Mouse (Mus musculus): ENCODE measurements around the gene Ttc7b. TPM values are rescaled to one million over a fixed set of nuclear protein-coding genes. Genes with fewer than 3 reads are reported as not detected.

The Ttc7b gene
- total RNA-seq, 2 experiments from 2014 or later = 229 to 246 TPM

DNA sequence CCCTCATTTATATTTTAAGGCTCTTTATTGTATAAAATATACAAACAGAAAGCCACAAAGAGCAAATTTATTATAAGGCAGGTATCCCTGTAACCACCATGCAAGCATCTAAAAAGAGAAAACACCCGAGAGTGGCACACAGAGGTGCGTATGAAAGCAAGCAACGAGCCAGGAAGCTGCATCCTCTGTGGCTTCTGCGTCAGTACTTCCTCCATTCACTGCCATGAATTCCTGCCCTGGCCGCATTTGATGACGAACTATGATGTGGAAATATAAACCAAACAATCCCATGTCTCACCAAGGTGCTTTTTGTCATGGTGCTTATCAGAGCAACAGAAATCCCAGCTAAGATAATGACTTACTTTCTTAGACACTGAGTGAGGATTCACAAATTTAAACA is 88.8 kb downstream of the Ttc7b start:
- intact Hi-C loops (cut with DNase I) = no loop called here
- no peak for DNase-seq (ENCODE audit: low spot score in 2 of 2)

DNA sequence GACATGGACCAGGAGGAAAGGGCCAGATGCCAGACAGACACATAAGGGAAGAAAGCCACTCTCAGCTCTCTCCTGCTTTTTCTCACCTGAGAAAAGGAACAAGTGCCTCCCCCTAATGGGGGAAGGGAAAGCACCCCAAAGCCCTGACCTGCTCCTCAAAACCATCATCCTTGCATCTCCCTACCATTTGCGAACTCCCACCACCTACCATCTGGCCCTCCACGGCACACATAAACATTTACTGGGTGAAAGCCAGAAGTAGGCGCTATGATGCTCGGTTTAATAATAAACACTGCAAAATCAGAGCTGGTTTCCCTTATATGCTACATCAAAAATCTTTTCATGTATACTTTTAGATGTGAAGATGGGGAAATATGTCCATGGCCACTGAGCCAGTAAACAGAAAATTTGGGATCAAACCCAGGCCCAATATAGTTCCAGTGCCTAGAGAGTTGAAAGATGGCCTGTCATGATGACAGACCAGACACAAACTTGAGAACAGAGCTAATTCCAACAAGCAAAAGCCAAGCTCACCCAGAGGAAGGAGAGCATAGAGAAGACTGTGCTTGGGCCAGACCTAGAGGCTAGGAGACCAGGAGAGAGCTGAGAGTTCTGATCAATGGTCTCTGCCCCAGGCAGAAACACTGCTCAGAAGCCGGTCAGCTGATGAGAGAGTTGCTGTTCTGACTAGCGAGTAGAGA is 91.1 kb downstream of the Ttc7b start:
- no peak for DNase-seq (ENCODE audit: low spot score in 2 of 2)
- intact Hi-C loops (cut with DNase I) = loop anchor here (5.0 kb wide), 1 partner anchor 143 kb away; no protein-coding TSS in a partner anchor

DNA sequence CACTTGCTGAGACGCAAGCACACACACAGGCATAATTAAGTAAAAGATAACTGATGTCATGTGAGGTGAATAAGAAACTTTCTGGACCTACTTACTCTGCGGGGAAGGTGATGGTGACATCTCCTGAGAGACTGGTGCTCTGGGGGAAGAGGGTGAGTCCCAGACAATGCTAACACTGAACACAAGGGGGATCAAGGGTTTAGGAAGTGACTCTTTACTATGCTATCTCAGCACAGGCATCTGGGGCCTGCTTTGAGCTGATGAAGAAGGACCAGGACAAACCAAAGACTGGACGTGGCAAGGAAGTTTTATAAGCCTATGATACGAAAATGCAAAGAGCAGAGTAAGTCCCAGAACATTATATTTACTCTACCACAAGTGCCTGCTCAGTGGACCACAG is 92.4 kb downstream of the Ttc7b start:
- DNase-seq (ENCODE audit: low spot score in 2 of 2) = no peak
- intact Hi-C loops (cut with DNase I) = loop anchor here (5.0 kb wide), 1 partner anchor 144 kb away; no protein-coding TSS in a partner anchor

DNA sequence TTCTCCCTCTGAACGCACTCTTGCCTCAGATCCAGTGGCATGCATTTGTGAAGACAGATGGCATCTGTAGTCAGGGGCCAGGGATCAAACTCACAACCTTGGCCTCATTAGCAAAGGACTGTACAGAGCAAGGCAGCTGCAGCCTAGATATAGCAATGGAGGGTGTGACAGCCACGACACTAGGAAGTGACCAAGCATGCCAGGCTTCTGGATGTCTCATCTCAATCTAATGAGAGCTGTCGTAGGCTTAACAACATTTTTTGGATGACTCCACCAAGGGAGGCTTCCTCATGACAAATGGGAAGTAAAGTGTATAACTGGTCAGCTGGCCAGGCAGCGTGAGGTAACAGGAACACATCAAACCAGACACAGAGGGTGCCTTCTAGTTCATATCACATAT is 94.4 kb downstream of the Ttc7b start:
- intact Hi-C loops (cut with DNase I) = loop anchor here (5.0 kb wide), 1 partner anchor 146 kb away; no protein-coding TSS in a partner anchor
- DNase-seq (ENCODE audit: low spot score in 2 of 2) = no peak

DNA sequence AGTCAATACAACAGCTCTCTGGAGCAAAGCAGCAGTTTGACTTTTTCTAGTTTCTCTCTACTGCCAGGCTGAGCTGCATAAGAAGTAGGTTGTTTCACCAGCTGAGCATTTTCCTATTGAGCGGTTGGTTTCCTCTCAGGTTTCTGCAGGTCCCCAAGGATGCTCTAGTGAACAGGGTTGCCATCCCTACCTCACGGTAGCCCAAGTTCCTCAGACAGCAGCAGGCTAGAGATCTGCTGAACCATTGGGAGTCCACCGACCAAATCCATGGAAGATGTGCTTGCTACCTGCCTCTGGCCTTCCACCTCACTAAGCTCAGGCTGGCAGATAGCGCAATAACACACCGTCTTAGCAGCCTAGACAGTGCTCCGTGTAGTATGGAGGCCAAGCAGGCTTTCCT is 95.6 kb downstream of the Ttc7b start:
- DNase-seq (ENCODE audit: low spot score in 2 of 2) = no peak
- intact Hi-C loops (cut with DNase I) = loop anchor here (5.0 kb wide), 1 partner anchor 147 kb away; no protein-coding TSS in a partner anchor

DNA sequence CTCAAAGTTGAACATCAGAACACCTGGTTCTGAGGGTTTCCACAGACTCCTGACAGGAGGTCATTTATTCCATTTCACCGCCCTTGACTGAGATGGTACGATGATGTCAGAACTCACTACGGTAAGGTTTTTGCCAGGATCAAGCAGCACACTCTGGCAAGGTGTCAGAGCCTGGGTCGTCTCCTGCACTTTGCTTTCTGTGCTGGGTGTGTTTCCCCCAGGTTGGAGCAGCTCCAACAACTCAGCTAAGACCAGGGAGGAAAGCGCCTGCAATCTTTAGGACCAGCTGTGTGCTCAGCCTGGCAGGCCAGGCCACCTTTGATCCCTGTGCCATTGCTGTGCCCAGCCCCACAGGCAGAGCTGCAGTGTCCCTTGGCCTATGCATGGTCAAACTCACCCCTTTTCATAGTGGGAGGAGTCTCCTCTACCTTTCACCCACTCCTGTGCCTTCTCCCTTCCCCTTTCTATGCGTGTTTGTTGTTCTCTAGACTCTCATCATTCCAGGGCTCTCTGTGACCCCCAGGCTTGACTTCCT is 98.3 kb downstream of the Ttc7b start:
- intact Hi-C loops (cut with DNase I) = loop anchor here (5.0 kb wide), 1 partner anchor 45 kb away; no protein-coding TSS in a partner anchor
- DNase-seq (ENCODE audit: low spot score in 2 of 2) = no peak

DNA sequence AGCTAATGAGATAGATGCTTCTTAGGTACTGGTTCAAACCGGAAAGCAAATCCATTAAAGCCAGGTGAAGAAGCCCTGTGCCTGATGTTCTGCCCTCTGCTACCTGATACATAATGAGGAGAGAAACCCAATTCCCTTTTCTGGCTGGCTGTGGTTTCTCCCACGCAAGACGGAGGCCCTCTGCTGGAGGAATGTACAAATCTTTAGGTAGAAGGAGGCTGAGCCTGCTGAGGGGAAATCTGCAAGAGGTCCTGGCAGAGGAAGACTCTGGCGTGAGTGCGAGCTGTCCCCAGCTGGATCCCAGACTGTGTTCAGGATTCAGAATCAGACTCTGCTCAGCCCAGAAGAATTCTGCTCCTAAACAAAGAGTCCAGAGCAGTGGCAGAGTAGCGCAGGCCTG is 99.1 kb downstream of the Ttc7b start:
- intact Hi-C loops (cut with DNase I) = loop anchor here (1.0 to 5.0 kb wide), 2 partner anchors 44 to 220 kb away; no protein-coding TSS in a partner anchor
- no peak for DNase-seq (ENCODE audit: low spot score in 2 of 2)

DNA sequence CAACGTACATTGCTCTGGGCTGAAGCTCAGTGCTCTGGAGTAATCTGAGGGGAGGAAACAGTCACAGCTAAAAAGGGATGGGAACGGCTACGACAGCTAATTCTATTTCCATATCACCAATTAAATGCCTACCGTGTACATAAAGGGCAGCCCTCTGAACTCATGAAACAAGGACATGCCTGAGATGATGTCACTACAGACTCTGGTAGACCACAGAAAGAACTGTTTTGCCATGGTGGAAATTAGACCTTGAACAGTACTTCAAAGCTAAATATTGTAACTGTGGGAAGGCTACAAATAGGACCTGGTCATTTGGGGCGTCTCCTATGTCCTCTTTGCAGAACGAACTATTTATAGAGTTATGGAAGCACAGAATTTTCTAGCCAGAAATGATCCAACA is 99.7 kb downstream of the Ttc7b start:
- intact Hi-C loops (cut with DNase I) = loop anchor here (1.0 to 5.0 kb wide), 2 partner anchors 44 to 220 kb away; no protein-coding TSS in a partner anchor
- DNase-seq (ENCODE audit: low spot score in 2 of 2) = no peak

DNA sequence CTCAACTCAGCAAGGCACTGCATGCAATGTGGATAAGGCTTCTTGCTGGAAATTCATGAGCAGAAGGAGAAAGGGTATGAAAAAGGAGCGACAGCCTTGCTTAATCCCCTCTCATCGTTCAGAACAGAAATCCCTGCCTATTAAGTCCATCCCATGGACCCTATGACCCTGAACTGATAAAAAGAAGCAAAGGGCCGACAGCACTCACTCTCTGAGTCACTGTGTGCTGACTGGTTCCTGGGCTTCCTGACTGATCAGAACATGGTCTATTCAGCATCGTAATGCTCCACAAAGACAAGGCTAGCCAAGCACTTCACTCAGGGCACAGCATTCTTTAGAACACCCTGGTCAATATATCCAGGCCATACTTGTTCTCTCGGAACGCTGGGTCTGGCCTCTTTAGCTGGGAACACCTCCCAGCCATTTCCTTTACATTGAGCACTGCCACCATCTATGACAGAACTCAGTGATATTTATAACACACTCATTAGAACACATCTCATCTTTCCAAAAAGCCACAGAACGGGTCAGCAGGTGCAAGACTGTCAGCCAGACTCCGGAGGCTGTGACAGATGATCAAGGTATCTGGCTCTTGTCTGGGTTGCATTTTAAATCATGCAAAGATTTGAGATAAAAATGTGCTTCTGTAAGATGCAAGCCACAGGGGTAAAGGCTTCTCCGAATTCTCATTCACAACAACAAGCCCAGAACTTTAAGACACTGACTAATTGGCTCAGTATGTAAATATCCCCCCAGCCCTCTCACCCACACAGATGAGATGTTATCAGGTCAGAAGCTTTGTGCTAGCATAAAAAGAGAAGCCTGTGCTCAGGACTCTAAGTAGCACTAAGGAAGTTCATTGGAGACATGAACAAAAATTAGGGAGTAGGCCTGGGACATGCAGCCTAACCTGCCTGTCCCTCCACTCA is 100.4 kb downstream of the Ttc7b start:
- intact Hi-C loops (cut with DNase I) = loop anchor here (5.0 kb wide), 1 partner anchor 43 kb away; no protein-coding TSS in a partner anchor
- DNase-seq (ENCODE audit: low spot score in 2 of 2) = no peak

DNA sequence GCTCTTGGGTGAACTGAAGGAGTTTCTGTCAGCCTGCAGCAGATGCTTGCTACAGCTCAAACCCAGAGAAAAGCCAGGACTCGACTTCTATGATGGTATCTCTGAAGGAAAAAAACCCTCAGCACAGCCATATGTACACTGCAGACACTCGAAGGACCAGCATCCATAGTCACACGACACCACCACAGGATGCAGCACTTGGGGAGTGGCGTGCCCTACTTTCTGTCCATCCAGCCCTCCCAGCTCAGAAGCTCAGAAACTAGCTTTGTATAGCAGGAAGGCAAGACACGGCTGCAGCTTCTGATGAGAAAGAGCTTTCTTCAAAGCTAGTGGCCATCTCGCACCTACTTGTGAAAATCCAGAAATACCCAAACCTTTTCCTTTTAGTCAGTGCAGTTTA is 104.8 kb downstream of the Ttc7b start:
- DNase-seq (ENCODE audit: low spot score in 2 of 2) = no peak
- intact Hi-C loops (cut with DNase I) = no loop called here

DNA sequence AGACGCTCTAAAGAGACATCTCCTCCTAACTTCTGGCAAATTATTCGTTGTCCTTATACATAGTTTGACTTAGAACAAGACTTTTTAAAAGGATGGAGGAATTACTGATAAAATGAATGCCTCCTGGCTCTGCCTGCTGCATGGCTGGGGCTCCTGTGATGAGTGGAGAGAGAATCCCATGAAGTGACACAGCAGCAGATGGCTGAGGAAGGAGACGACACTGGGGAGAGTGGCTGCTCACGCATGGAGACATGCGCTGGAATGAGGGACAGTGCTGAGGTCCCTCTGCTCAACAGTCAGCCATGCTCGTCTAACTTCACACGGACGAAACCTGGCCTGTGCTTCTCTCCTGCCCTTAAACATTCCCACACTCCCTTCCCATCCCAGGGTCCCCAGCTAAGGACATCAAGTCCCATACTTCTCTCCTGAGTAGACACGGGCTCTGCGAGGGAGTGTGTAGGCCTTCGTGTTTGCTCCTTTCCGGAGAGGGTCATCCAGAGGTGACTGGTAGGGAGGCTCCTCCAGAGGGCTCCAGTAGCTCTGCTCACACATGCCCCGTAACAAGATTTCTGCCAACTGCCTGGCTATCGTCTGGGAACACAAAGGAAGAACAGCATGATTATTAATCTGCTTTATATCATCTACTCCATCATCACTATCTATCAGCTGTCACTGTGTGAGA is 105.8 kb downstream of the Ttc7b start:
- intact Hi-C loops (cut with DNase I) = loop anchor here (5.0 kb wide), 1 partner anchor 53 kb away; no protein-coding TSS in a partner anchor
- DNase-seq (ENCODE audit: low spot score in 2 of 2) = no peak

DNA sequence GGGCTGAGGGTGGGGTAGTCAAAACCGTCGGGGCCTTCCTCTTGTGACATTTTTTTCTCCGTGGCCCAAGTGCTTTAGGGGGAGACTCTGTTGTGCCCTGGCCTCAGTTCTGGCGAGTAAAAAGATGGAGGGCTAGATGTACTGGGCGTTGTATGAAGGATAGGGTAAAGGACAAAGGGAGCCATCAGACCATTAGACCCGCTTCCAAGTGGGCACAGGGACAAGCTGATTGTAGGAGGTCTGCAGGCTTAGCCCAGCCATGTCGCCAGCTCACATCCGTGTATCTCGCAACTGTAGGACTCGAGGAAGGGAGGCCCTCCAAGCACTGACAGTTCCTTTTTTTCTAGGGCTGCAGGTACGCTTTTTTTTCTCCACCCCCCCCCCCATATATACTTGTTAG is 111.9 kb downstream of the Ttc7b start:
- intact Hi-C loops (cut with DNase I) = no loop called here
- DNase-seq (ENCODE audit: low spot score in 2 of 2) = no peak

DNA sequence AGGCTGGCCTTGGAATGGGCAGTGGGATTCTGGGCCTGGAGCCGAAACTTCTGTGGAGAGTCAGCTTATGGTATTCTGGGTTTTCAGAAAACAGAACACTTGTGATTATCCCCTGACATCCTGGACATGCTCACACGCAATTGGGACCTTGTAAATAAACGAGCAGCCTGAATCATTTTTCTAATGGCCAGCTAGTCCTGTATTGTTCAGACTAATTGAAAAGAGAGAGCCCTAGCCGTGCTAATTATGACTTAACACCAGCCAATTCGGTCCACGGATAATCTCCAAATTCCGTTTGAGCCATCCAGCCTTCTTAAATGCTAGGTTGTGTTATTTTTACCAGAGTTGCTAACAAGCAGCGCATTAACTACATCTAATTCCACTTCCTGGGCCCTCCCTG is 112.5 kb downstream of the Ttc7b start:
- no peak for DNase-seq (ENCODE audit: low spot score in 2 of 2)

DNA sequence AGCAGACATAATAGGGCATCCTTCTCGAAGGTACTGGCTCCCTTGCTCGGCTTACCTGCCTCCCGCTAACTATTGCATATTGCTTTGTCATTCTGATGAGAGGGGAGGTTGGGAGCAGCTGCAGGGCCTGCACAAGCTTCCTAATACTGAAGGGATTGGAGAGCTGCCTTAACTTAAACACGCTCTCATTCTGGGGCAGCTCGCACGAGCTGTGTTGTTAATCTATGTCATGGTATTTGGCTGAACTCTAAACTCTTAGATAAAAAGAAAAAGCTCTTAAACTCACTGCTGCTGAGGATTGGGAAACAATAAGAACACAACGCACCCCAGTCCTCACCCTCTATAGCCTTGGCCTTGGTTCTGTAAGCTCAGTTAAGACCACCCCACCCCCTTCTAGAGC is 113.3 kb downstream of the Ttc7b start:
- no peak for DNase-seq (ENCODE audit: low spot score in 2 of 2)
- intact Hi-C loops (cut with DNase I) = no loop called here

More for the DNA sequence above, 112.5 kb downstream of the Ttc7b start:
- intact Hi-C loops (cut with DNase I) = no loop called here

DNA sequence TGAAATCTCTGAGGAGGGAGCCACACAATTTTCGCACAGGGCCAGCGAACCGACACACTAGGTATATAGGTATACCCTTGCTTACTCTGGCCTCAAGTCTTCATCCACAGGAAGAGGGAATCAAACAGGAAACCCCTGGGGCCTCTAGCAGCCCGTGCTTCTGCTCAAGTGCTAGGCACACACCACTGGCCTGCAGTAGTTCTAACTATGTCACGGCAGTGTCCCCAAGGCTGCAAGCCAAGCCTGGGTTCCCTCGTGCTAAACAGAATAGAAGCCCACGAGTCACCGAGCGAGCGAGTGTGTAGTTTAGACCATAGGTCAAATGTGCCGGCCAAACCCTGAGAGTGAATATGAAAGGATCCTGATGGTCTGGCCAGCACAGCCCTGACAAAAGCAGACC is 114.5 kb downstream of the Ttc7b start:
- intact Hi-C loops (cut with DNase I) = no loop called here
- no peak for DNase-seq (ENCODE audit: low spot score in 2 of 2)

DNA sequence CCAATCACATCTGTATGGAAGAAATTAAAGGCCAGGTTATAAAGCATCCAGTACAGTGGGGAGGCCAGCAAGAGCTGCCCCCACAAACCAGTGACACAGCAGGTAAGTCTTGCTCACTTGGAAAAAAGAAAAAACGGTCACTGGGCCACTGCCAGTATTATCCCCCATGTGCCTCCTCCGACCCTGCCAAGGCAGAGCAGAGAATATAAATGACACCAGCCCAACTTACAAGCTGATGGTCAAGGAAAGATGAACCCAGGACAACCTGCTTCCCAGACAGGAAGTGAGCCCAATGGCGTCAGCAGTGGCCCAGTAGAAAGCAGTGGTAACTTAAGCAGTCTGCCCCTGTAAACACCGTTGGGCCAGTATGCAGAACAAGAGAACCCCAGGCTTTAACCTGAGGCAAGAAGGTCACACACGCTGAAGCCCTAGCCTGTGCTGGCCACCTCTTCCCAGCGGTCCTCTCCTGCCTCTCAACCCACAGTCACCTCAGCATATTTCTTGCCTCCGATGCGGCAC is 115.1 kb downstream of the Ttc7b start:
- intact Hi-C loops (cut with DNase I) = no loop called here
- no peak for DNase-seq (ENCODE audit: low spot score in 2 of 2)

DNA sequence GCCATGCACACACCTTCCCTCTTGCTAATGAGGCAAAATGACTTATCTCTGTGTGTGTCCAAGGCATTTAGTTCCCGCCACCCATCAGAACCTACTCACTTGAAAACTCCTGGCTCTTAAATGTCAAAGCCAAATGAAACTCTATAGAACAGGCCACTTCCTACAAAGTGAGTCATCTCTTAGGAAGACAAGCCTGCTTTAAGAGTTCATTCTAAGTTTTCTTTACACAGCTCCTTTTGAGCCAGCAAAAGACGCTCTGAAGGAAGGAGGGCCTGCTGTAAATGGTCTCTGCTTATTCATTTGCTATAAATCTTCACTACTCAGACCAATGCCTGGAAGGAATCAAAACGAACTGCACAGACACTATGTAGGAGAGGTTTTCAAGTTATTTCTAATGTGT is 116.2 kb downstream of the Ttc7b start:
- no peak for DNase-seq (ENCODE audit: low spot score in 2 of 2)
- intact Hi-C loops (cut with DNase I) = no loop called here

DNA sequence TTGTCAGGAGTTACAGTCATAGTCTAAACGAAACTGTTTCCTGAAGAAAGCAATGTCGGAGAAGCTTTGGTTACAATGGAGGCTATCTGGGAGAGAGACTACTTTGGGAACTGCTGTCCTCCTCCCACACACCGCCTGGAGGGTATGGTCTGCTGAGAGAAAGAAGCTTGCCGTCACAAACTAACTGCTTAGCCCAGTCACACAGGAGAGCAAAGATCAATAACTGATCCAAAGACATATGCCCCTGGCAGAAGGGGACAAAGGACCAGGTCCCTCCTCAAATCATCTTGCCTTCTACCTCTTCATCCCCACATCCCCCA is 117.7 kb downstream of the Ttc7b start:
- no peak for DNase-seq (ENCODE audit: low spot score in 2 of 2)
- intact Hi-C loops (cut with DNase I) = no loop called here

DNA sequence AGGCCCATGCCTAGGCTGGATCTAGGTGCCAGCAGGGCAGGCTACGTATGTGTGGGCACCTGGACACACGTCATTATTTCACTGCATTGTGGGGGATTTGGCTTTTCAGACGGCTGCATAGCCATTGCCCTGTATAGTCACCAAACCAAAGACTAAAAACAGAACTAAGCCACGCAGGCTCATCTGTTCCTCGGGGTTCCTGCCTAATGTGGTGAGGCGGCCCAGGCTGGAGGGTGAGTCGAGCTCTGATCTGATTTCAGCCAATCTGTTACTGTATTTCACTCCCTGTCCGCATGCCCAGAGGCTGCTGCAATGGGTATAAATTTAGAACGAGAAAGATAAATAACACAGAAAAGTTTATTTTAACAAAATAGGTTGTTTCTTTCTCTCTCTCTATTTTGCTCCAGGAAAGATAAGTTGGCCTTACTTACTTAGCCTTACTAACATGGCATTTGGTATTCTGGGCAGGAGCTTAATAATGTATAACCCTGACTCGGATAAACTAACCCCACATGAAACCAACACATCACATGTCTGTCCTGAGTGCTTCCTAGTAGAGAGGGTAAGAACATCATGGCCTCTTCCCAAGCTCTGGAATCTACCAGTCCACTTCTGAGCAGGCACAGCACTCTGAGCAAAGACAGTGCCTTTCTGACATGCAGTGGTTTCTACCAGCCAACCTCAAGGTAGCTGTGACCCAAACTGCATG is 118.2 kb downstream of the Ttc7b start:
- intact Hi-C loops (cut with DNase I) = no loop called here
- DNase-seq (ENCODE audit: low spot score in 2 of 2) = no peak
